In the genomic region with DNA sequence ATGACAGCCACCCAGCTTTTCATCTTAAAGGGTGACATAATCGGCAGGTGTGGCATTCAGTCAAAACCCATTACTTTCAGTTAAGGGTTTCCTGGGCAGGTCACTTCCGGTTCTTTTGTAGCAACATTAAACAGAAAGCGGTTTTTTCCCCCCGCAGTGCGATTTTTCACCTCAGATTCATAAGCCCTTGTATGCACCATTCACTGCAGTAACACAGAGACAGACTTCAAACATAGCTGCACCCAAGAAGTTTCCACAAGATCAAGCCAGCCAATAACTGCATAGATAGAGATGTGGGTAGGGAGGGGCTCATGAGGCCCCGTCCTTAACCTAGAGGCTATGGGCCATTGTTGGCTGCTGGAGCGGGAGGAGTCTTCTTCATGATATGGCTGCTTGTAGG, we compare ENCODE assay signal across 18 mouse cellular contexts.
A peak's percentile ranks its signal among the peaks of the same experiment; 100 is the strongest.
DNase-seq lines count a peak whose midpoint lies in the region; ATAC-seq and TF ChIP-seq lines count a peak whose summit lies in the region.
"Had no signal": no experiment of that assay in that cellular context is flagged by ENCODE, and none has a peak within 500 bp of the region (broad histone marks: within the 10 kb centered on the region; RNA-seq: fewer than 3 reads in every experiment).

No protein-coding gene starts in this region.

- H3K27me3 ChIP-seq in thymus, adult 2 months (ENCODE audit: control insufficient read depth, insufficient read depth, low read length), result no peaks in the 10 kb centered on the region
- H3K27me3 ChIP-seq in heart, embryonic 12.5 days (replicated peaks), result 0 out of 2 replicates have a peak, but pooled peaks cover 2% of the 10 kb centered on the region
- H3K27me3 ChIP-seq: embryonic facial prominence, embryonic 12.5 days; intestine, embryonic 15.5 days; midbrain, embryonic 15.5 days; neural tube, embryonic 13.5 days had no signal

- peak overlapping the region; percentile 73 for H3K27ac ChIP-seq in thymus, adult 2 months (ENCODE audit: control insufficient read depth, insufficient read depth, low read length)
- H3K27ac ChIP-seq in heart, embryonic 12.5 days (ENCODE audit: poor library complexity, severe bottlenecking), result no peak overlapping the region
- H3K27ac ChIP-seq: embryonic facial prominence, embryonic 12.5 days; forebrain, embryonic 10.5 days; heart, embryonic 10.5 days; intestine, embryonic 15.5 days; kidney, postnatal 0 days; midbrain, embryonic 15.5 days; neural tube, embryonic 13.5 days had no signal

- H3K4me3 ChIP-seq in thymus, adult 2 months (ENCODE audit: control insufficient read depth, insufficient read depth, low read length), result no peak overlapping the region
- no peak overlapping the region for H3K4me3 ChIP-seq in heart, embryonic 12.5 days
- H3K4me3 ChIP-seq: embryonic facial prominence, embryonic 12.5 days; forebrain, embryonic 10.5 days; heart, embryonic 10.5 days; intestine, embryonic 15.5 days; midbrain, embryonic 15.5 days; neural tube, embryonic 13.5 days had no signal

- peaks cover 16% of the 10 kb centered on the region for H3K4me1 ChIP-seq in thymus, adult 2 months (replicated peaks; ENCODE audit: control insufficient read depth, insufficient read depth, low read length)
- H3K4me1 ChIP-seq in heart, embryonic 12.5 days (replicated peaks), result 0 out of 2 replicates have a peak, but pooled peaks cover under 1% of the 10 kb centered on the region
- H3K4me1 ChIP-seq: embryonic facial prominence, embryonic 12.5 days; forebrain, embryonic 10.5 days; intestine, embryonic 15.5 days; midbrain, embryonic 15.5 days had no signal

- peak; percentile 20 for DNase-seq in A20 (ENCODE audit: low read depth, low spot score)
- DNase-seq in CD8-positive naive resting alpha-beta T cell, adult 2 months (ENCODE audit: low read depth in 2 of 2, low spot score in 2 of 2), result peak; percentile 62 to 66
- peak; percentile 90 for DNase-seq in induced T-regulatory cell, adult 2 months (ENCODE audit: low read depth)
- peak; percentile 42 for DNase-seq in thymus, adult 2 months
- no peak for DNase-seq in frontal cortex, postnatal 36 days (ENCODE audit: low spot score in 2 of 2)
- DNase-seq in adrenal gland, postnatal 25 days, result no peak
- DNase-seq: adrenal gland, postnatal 10 days; cerebellum, postnatal 25 days; heart, postnatal 36 days had no signal

- no peak overlapping the region for H3K4me2 ChIP-seq in heart, embryonic 12.5 days
- H3K4me2 ChIP-seq: embryonic facial prominence, embryonic 12.5 days; intestine, embryonic 15.5 days; midbrain, embryonic 15.5 days; neural tube, embryonic 13.5 days had no signal

- no peak for TF ChIP-seq CTCF in thymus, adult 2 months (IDR thresholded peaks at IDR 0.05; ENCODE audit: borderline replicate concordance, control insufficient read depth, extremely low read depth, insufficient read depth, low read length, poor library complexity)

- no peak overlapping the region for H3K9ac ChIP-seq in heart, embryonic 12.5 days
- H3K9ac ChIP-seq: embryonic facial prominence, embryonic 12.5 days; intestine, embryonic 15.5 days; midbrain, embryonic 15.5 days; neural tube, embryonic 13.5 days had no signal

- TF ChIP-seq POLR2A in thymus, adult 2 months (IDR thresholded peaks at IDR 0.05; ENCODE audit: control insufficient read depth, extremely low read depth, insufficient read depth, low read length, poor library complexity), result no peak

- 4% methylated on average over 7 of the region's 7 CpGs for WGBS in thymus, adult 2 months
- WGBS in heart, embryonic 12.5 days, result 84% methylated on average over 7 of the region's 7 CpGs

- H3K36me3 ChIP-seq in thymus, adult 2 months (ENCODE audit: control insufficient read depth, insufficient read depth, low read length), result no peaks in the 10 kb centered on the region
- H3K36me3 ChIP-seq in heart, embryonic 12.5 days, result no peaks in the 10 kb centered on the region
- H3K36me3 ChIP-seq: embryonic facial prominence, embryonic 12.5 days; forebrain, embryonic 10.5 days; heart, embryonic 10.5 days; intestine, embryonic 15.5 days; midbrain, embryonic 15.5 days; neural tube, embryonic 13.5 days had no signal

- no peak for ATAC-seq in heart, embryonic 12.5 days (ENCODE audit: insufficient number of reproducible peaks, low FRiP score)
- ATAC-seq: intestine, embryonic 15.5 days; lung, postnatal 0 days; midbrain, embryonic 15.5 days had no signal

- no peaks in the 10 kb centered on the region for H3K9me3 ChIP-seq in heart, embryonic 12.5 days (replicated peaks)
- H3K9me3 ChIP-seq: embryonic facial prominence, embryonic 12.5 days; forebrain, embryonic 10.5 days; heart, embryonic 10.5 days; intestine, embryonic 15.5 days; midbrain, embryonic 15.5 days; neural tube, embryonic 13.5 days had no signal

Comparison
In these comparisons a context has a peak if more than half of its experiments do, and no peak if none do; other contexts are left out.
1. DNase-seq: peak in A20 (single experiment), CD8-positive naive resting alpha-beta T cell, adult 2 months (2 of 2), induced T-regulatory cell, adult 2 months (single experiment) and thymus, adult 2 months (single experiment); none in frontal cortex, postnatal 36 days (0 of 2) and adrenal gland, postnatal 25 days (single experiment).